Mouse (Mus musculus): ENCODE measurements around the gene Polr3g. TPM values are rescaled to one million over a fixed set of nuclear protein-coding genes. Genes with fewer than 3 reads are reported as not detected.

The Polr3g gene
- 0.74 and 2.7 TPM in 2 replicates for polyA plus RNA-seq (2012; rRNA removed)

DNA sequence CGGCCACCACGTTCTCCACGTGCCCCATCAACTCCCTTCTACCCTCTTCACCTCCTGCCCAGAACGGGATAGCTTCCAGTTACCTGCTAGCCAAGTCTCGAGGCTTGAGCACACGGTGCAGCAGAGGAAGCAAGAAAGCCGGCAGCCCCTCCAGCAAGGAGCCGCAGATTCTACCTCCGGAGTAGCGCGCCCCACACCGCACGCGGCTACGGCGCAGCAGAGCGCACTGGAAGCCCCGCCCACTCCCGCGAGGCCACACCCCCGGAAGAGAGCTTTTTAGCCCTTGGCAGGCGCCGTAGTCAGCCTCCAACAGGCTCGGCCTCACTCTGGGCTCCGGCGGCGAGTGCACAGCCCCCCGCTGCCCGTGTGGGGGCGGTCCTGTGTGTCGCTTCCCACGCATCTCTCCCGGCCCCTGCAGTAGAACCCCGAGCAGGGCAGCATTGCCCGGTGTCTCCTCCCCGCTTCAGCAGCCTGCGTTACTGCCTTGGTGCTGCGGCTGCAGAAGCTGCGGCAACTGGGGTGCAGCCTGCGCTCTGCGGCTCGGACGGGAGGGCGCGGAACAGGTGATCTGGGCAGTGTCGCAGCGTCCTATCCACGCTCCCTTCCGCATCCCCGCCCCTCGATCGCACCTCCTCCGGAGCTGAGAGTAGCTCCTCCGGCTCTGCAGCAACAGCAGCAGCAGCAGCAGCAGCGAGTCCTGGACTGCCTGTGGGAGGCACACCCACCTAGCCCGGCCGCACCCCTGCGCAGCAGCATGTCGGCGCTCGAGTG, at the start of gene Polr3g, which contains the start of gene Mblac2:
Gene Polr3g, minus strand, starts transcription at position 239 of the 771 bp plus-strand sequence.
Gene Mblac2, plus strand, starts transcription at position 567 of the 771 bp plus-strand sequence.

DNA sequence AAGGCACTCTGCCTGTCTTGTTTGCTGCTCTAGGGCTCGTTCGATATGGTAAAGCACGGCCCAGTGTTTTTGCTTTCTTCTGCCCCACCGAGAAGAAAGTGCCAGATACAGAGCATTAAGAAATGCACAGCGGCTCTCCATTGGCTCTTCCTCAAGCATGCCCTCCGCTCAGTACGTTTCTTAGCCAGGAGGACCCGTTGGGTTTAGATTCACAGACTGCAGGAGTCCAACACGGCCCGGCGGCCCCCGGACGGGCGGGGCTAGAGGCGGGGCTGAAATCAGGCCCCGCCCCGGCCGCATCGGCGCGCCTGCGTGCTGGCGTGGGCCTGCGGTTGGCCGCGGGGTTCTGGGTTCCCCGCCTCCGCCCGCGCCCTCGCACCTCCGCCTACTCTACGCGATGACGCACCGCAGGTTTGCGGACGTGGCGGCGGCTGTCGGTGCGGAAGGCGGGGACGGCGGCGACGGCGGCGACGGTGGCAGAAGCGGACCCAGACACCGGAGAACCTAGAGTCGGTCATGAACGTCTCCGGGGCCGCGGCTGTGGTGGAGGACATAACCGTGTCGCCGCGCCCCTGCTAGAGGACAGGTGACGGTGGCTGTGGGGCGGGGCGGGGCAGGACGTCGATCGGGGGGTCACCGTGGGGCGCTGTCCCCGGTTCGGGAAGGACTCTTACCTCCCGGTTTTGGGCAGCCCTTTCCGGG, 53.3 kb downstream of the Polr3g start, which contains the start of gene Lysmd3:
Gene Lysmd3, plus strand, starts transcription at position 313 of the 702 bp plus-strand sequence.

DNA sequence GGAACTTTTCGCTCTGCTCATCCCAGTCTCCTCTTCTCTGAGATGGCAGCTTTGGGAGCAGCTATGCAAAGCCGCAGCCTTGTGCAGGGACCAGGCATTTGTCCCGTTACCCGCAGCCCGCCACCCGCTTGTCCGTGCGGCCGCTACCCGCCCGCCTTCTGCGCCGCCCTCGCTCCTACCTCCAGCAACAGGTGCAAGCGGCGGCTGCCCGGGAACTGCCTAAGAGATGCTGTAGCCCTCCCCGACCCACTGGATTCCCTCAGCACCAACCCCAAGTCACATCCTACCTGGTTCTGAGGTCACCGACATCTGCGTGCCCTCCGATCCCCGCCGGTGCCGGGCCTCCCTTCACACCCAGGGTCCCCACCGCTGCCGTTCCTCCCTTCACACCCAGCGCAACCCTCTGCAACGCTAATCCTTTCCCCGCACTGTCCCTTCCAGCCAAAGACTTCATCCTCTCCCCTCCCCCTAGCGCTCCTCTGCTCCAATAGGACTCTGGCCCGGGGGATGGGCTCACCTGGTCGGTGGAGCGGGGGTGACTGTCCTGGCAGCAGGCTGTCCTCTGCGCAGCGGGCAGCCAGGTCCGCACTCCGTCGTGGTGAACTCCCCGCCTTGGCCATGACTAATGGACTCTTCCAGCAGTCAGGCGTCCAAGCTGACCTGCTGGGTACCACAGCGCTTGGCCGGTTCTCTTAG, 77.9 kb downstream of the Polr3g start, which contains the start of gene Adgrv1:
Gene Adgrv1, minus strand, starts transcription at position 435 of the 696 bp plus-strand sequence.

Other genes starting within 250 kb of the Polr3g start
- 0.19 and 0.36 TPM in 2 replicates for gene Adgrv1, start 77.9 kb downstream of the Polr3g start, polyA plus RNA-seq (2012; rRNA removed)
- 5.6 and 9.5 TPM in 2 replicates for gene Lysmd3, start 53.4 kb downstream of the Polr3g start, polyA plus RNA-seq (2012; rRNA removed)
- 1.7 and 2.0 TPM in 2 replicates for gene Mblac2, start 328 bp upstream of the Polr3g start, polyA plus RNA-seq (2012; rRNA removed)
- gene Cetn3, start 72.1 kb upstream of the Polr3g start, polyA plus RNA-seq (2012; rRNA removed) = 0.52 and 1.2 TPM in 2 replicates

All from colon, adult 2 months (tissue).